Comparison of ENCODE assay signal across 20 mouse cellular contexts in the genomic region with DNA sequence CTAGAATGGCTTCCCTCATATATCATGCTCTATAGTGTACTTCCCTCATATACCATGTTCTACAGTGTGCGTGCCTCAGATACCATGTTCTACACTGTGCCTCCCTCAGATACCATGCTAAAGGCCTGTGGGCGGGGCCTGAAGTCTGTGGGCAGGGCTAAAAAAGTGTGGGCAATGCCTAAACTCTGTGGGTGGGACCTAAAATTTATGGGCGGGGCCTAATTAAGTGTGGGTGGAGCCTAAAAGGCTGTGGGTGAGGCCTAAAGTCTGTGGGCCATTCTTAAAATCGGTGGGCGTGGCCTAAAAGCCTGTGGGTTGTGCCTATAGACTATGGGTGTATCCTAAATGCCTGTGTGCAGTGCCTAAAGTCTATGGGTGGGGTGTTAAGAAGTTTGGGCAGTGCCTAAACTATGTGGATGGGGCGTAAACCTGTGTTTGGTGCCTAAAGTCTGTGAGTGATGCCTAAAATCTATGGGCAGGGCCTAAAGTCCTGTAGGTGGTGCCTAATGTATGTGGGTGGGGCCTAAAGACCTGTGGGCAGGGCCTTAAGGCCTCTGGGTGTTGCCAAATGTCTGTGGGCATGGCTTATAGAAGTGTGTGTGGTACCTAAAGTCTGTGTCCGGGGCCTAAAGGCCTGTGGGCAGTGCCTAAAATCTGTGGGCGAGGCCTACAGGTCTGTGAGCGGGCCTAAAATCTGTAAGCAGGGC. TPM values are rescaled to one million over a fixed set of nuclear protein-coding genes. Genes with fewer than 3 reads are reported as not detected.
A peak's percentile ranks its signal among the peaks of the same experiment; 100 is the strongest.
DNase-seq lines count a peak whose midpoint lies in the region; ATAC-seq lines count a peak whose summit lies in the region.
"Had no signal": no experiment of that assay in that cellular context is flagged by ENCODE, and none has a peak within 500 bp of the region (broad histone marks: within the 10 kb centered on the region; RNA-seq: fewer than 3 reads in every experiment).

No protein-coding gene starts in this region.

- peaks cover 76% of the 10 kb centered on the region for H3K36me3 ChIP-seq in forebrain, embryonic 13.5 days (ENCODE audit: poor library complexity, severe bottlenecking)
- peaks cover 43% of the 10 kb centered on the region for H3K36me3 ChIP-seq in forebrain, embryonic 16.5 days (ENCODE audit: control insufficient read depth, insufficient read depth)
- peaks cover 53% of the 10 kb centered on the region for H3K36me3 ChIP-seq in liver, embryonic 12.5 days
- peaks cover 3% of the 10 kb centered on the region; the same call in 1 of the 2 replicates for H3K36me3 ChIP-seq in splenic B cell, adult 2 months (ENCODE audit: control insufficient read depth, insufficient read depth, low read length, poor library complexity, severe bottlenecking)

- H3K9me3 ChIP-seq in forebrain, embryonic 13.5 days (replicated peaks), result 0 out of 2 replicates have a peak, but pooled peaks cover 7% of the 10 kb centered on the region
- 0 out of 2 replicates have a peak, but pooled peaks cover 2% of the 10 kb centered on the region for H3K9me3 ChIP-seq in forebrain, embryonic 16.5 days (ENCODE audit: control insufficient read depth, low read length)
- 0 out of 2 replicates have a peak, but pooled peaks cover 5% of the 10 kb centered on the region for H3K9me3 ChIP-seq in liver, embryonic 12.5 days (replicated peaks)
- H3K9me3 ChIP-seq: midbrain, embryonic 12.5 days had no signal

- WGBS in forebrain, embryonic 13.5 days, result 91% methylated on average over 9 of the region's 9 CpGs
- WGBS in forebrain, embryonic 16.5 days, result 98% methylated on average over 9 of the region's 9 CpGs
- WGBS in liver, embryonic 12.5 days (ENCODE audit: insufficient replicate concordance), result 80% methylated on average over 9 of the region's 9 CpGs

- no peak overlapping the region for H3K27ac ChIP-seq in forebrain, embryonic 13.5 days
- no peak overlapping the region for H3K27ac ChIP-seq in forebrain, embryonic 16.5 days (ENCODE audit: low read length)
- H3K27ac ChIP-seq in liver, embryonic 12.5 days, result no peak overlapping the region
- H3K27ac ChIP-seq: gastrocnemius, adult 2 months; midbrain, embryonic 12.5 days had no signal

- no peak overlapping the region for H3K9ac ChIP-seq in forebrain, embryonic 13.5 days
- no peak overlapping the region for H3K9ac ChIP-seq in forebrain, embryonic 16.5 days (replicated peaks; ENCODE audit: low read depth, low read length)
- H3K9ac ChIP-seq in liver, embryonic 12.5 days, result no peak overlapping the region
- H3K9ac ChIP-seq: midbrain, embryonic 12.5 days had no signal

- no peaks in the 10 kb centered on the region for H3K4me1 ChIP-seq in forebrain, embryonic 13.5 days
- no peaks in the 10 kb centered on the region for H3K4me1 ChIP-seq in forebrain, embryonic 16.5 days (replicated peaks; ENCODE audit: control insufficient read depth, insufficient read depth, low read length)
- H3K4me1 ChIP-seq in liver, embryonic 12.5 days, result no peaks in the 10 kb centered on the region
- H3K4me1 ChIP-seq: midbrain, embryonic 12.5 days had no signal

- H3K27me3 ChIP-seq in forebrain, embryonic 13.5 days, result no peaks in the 10 kb centered on the region
- H3K27me3 ChIP-seq in forebrain, embryonic 16.5 days (replicated peaks; ENCODE audit: control insufficient read depth, insufficient read depth, low read length), result no peaks in the 10 kb centered on the region
- no peaks in the 10 kb centered on the region for H3K27me3 ChIP-seq in liver, embryonic 12.5 days (replicated peaks)
- H3K27me3 ChIP-seq in splenic B cell, adult 2 months (ENCODE audit: control insufficient read depth, insufficient read depth, low read length, poor library complexity, severe bottlenecking), result no peaks in the 10 kb centered on the region
- H3K27me3 ChIP-seq: midbrain, embryonic 12.5 days had no signal

- peak; percentile 11; the same call in 1 of the 2 replicates for ATAC-seq in forebrain, embryonic 13.5 days
- no peak for ATAC-seq in forebrain, embryonic 16.5 days
- peak; percentile 35; the same call in 1 of the 2 replicates for ATAC-seq in liver, embryonic 12.5 days
- ATAC-seq: inflammation-experienced regulatory T-cells, adult 6 months had no signal

- peak; percentile 32 for DNase-seq in lung, postnatal 10 days
- no peak for DNase-seq in lung, postnatal 25 days (ENCODE audit: low spot score)
- peak; percentile 26 for DNase-seq in splenic B cell, adult 2 months (ENCODE audit: low read depth, low spot score)
- DNase-seq in right cerebral cortex, postnatal 14 days, result no peak
- no peak for DNase-seq in layer of hippocampus, adult 18-20 months (ENCODE audit: low spot score in 2 of 2)
- DNase-seq: cerebellum, postnatal 36 days; gastrocnemius, adult 2 months; heart, adult 18-20 months; kidney, adult 8-10 months; kidney, postnatal 36 days; lung, postnatal 4 days; right cerebral cortex, adult 18-20 months; thymus, postnatal 4 days had no signal

- no peak overlapping the region for H3K4me3 ChIP-seq in forebrain, embryonic 13.5 days
- H3K4me3 ChIP-seq in forebrain, embryonic 16.5 days (replicated peaks; ENCODE audit: low read length), result no peak overlapping the region
- no peak overlapping the region for H3K4me3 ChIP-seq in liver, embryonic 12.5 days
- H3K4me3 ChIP-seq: erythroblast, embryonic 14.5 days; gastrocnemius, adult 2 months; midbrain, embryonic 12.5 days; myocyte had no signal

- H3K4me2 ChIP-seq in forebrain, embryonic 13.5 days, result no peak overlapping the region
- no peak overlapping the region for H3K4me2 ChIP-seq in forebrain, embryonic 16.5 days (ENCODE audit: low read length)
- no peak overlapping the region for H3K4me2 ChIP-seq in liver, embryonic 12.5 days
- H3K4me2 ChIP-seq: midbrain, embryonic 12.5 days had no signal

RNA-seq across cellular contexts. Expression of a gene that starts 39.5 kb away (rescaled TPM):
- polyA plus RNA-seq in forebrain, embryonic 13.5 days (2015; fragmentation: Nextera tagmentation; extraction: Ambion mirVana), result 15.7 and 18.2 TPM in 2 replicates
- 17.0 and 19.2 TPM in 2 replicates for polyA plus RNA-seq in forebrain, embryonic 16.5 days (2015; fragmentation: Nextera tagmentation; extraction: Ambion mirVana)
- 15.8 and 17.6 TPM in 2 replicates for polyA plus RNA-seq in liver, embryonic 12.5 days (2016; fragmentation: Nextera tagmentation; extraction: Ambion mirVana)
- total RNA-seq in layer of hippocampus, adult 18-20 months (2021), result 10 to 100 TPM; 54.6 to 61.2 TPM

Comparison
In these comparisons a context has a peak if more than half of its experiments do, and no peak if none do; other contexts are left out.
1. DNase-seq: peak in lung, postnatal 10 days (single experiment) and splenic B cell, adult 2 months (single experiment); none in lung, postnatal 25 days (single experiment), right cerebral cortex, postnatal 14 days (single experiment) and layer of hippocampus, adult 18-20 months (0 of 2).